Mouse (Mus musculus) CH12.LX (cell line): ENCODE measurements at regions not wholly inside any gene's neighbourhood (a gene's known extent, or its start where the extent isn't known, plus 50 kb on each side); places are given as distances from the start of the nearest gene placed in this dataset.

Experiments
- DNase-seq: peaks from one replicate; pipeline ENCODE4 v3.0.0-alpha.2; 2013; ENCODE audit errors: extremely low read depth
- H3K27ac ChIP-seq: 2 replicates; pipeline ENCODE4 v1.5.1; 2012; ENCODE audit warnings: low read depth, mild to moderate bottlenecking, control low read depth, moderate library complexity; ENCODE audit not compliant: insufficient read depth
- H3K27me3 ChIP-seq: replicated peaks from 2 replicates; pipeline ENCODE3; 2012; ENCODE audit warnings: inconsistent platforms
- H3K36me3 ChIP-seq, 2 experiments: replicated peaks in 1 of 2; 2 replicates each; pipeline versions ENCODE3 to v1.6.1; 2012; ENCODE audit warnings: inconsistent platforms in 1 of 2, low read length in 1 of 2, mild to moderate bottlenecking in 1 of 2, mixed read lengths in 1 of 2, moderate library complexity in 1 of 2; ENCODE audit not compliant: control insufficient read depth in 1 of 2, insufficient read depth in 1 of 2
- H3K4me1 ChIP-seq, 2 experiments: 2 replicates each; pipeline ENCODE4 v1.6.1; 2012; ENCODE audit warnings: inconsistent platforms in 1 of 2, moderate library complexity in 1 of 2; ENCODE audit not compliant: insufficient read depth in 2 of 2, control insufficient read depth in 1 of 2
- H3K4me2 ChIP-seq: 2 replicates; pipeline ENCODE4 v1.6.1; 2012; ENCODE audit warnings: low read depth, mild to moderate bottlenecking, control low read depth; ENCODE audit not compliant: poor library complexity, insufficient read depth, severe bottlenecking
- H3K4me3 ChIP-seq, 3 experiments: fragments of 150-350 bp in 1 of 3; sonication (generic) in 1 of 3; replicated peaks in 1 of 3; 2 replicates each; pipeline versions ENCODE3 to v1.5.1; 2011 to 2012; ENCODE audit warnings: low read depth in 2 of 3, low read length in 2 of 3, mild to moderate bottlenecking in 2 of 3, moderate library complexity in 2 of 3, control low read depth in 1 of 3, improper control_type of control experiment in 1 of 3, inconsistent platforms in 1 of 3, mixed read lengths in 1 of 3; ENCODE audit not compliant: poor library complexity in 1 of 3
- H3K79me2 ChIP-seq: replicated peaks from 2 replicates; pipeline ENCODE4 v1.6.1; 2012; ENCODE audit warnings: mild to moderate bottlenecking, moderate library complexity; ENCODE audit not compliant: control insufficient read depth, poor library complexity, insufficient read depth, severe bottlenecking; ENCODE audit errors: extremely low read depth
- H3K9ac ChIP-seq: 2 replicates; pipeline ENCODE4 v1.6.1; 2012; ENCODE audit warnings: low read depth, mild to moderate bottlenecking, control low read depth, moderate library complexity; ENCODE audit not compliant: insufficient read depth
- H3K9me3 ChIP-seq: replicated peaks from 2 replicates; pipeline ENCODE3; 2012; ENCODE audit warnings: low read length, inconsistent platforms, mixed read lengths
- BHLHE40 ChIP-seq: IDR thresholded peaks from 2 replicates; pipeline ENCODE4 v1.6.1; 2011; ENCODE audit warnings: mild to moderate bottlenecking, low read depth, low read length, improper control_type of control experiment
- CHD1 ChIP-seq: IDR thresholded peaks from 2 replicates; pipeline ENCODE4 v1.6.1; 2012; ENCODE audit warnings: low read depth, low read length, improper control_type of control experiment, inconsistent platforms
- E2F4 ChIP-seq: IDR thresholded peaks from 2 replicates; pipeline ENCODE4 v1.6.1; 2011; ENCODE audit warnings: low read depth, low read length, improper control_type of control experiment; ENCODE audit not compliant: insufficient replicate concordance
- ETS1 ChIP-seq: conservative IDR thresholded peaks from 2 replicates; pipeline ENCODE4 v1.6.1; 2012; ENCODE audit warnings: low read depth, mild to moderate bottlenecking, inconsistent platforms, low read length, improper control_type of control experiment, moderate library complexity
- GABPA ChIP-seq: IDR thresholded peaks from 2 replicates; pipeline ENCODE4 v1.6.1; 2012; ENCODE audit warnings: low read depth, low read length, improper control_type of control experiment, inconsistent platforms; ENCODE audit not compliant: insufficient replicate concordance
- JUND ChIP-seq: conservative IDR thresholded peaks from 2 replicates; pipeline ENCODE4 v1.6.1; 2011; ENCODE audit warnings: low read depth, low read length, improper control_type of control experiment
- MAX ChIP-seq: IDR thresholded peaks from 2 replicates; pipeline ENCODE4 v1.6.1; 2011; ENCODE audit warnings: low read length, improper control_type of control experiment
- MEF2A ChIP-seq: IDR thresholded peaks from 2 replicates; pipeline ENCODE4 v1.6.1; 2014; ENCODE audit warnings: low read depth, mild to moderate bottlenecking, inconsistent platforms, low read length, improper control_type of control experiment, borderline replicate concordance
- MXI1 ChIP-seq: IDR thresholded peaks from 2 replicates; pipeline ENCODE4 v1.6.1; 2011; ENCODE audit warnings: mild to moderate bottlenecking, low read depth, low read length, improper control_type of control experiment
- NELFE ChIP-seq: IDR thresholded peaks from 2 replicates; pipeline ENCODE4 v1.6.1; 2011; ENCODE audit warnings: low read depth, low read length, improper control_type of control experiment
- PAX5 ChIP-seq: IDR thresholded peaks from 2 replicates; pipeline ENCODE4 v1.6.1; 2012; ENCODE audit warnings: low read length, inconsistent platforms, mixed read lengths
- POLR2A ChIP-seq: IDR thresholded peaks from 2 replicates; pipeline ENCODE4 v1.6.1; 2011; ENCODE audit warnings: low read depth, mild to moderate bottlenecking, improper control_type of control experiment, low read length
- POLR2AphosphoS2 ChIP-seq: IDR thresholded peaks from 2 replicates; pipeline ENCODE4 v1.6.1; 2011; ENCODE audit warnings: low read depth, low read length, improper control_type of control experiment
- SMC3 ChIP-seq: IDR thresholded peaks from 2 replicates; pipeline ENCODE4 v1.6.1; 2011; ENCODE audit warnings: low read depth, low read length, improper control_type of control experiment
- UBTF ChIP-seq: IDR thresholded peaks from 2 replicates; pipeline ENCODE4 v1.6.1; 2012; ENCODE audit warnings: low read depth, mild to moderate bottlenecking, inconsistent platforms, low read length, improper control_type of control experiment, moderate library complexity
- USF1 ChIP-seq: IDR thresholded peaks from 2 replicates; pipeline ENCODE4 v1.6.1; 2014; ENCODE audit warnings: low read depth, mild to moderate bottlenecking, inconsistent platforms, low read length, improper control_type of control experiment
- USF2 ChIP-seq: conservative IDR thresholded peaks from 2 replicates; pipeline ENCODE4 v1.6.1; 2011; ENCODE audit warnings: low read depth, low read length, improper control_type of control experiment
- ZC3H11A ChIP-seq: IDR thresholded peaks from 2 replicates; pipeline ENCODE4 v1.6.1; 2012; ENCODE audit warnings: low read depth, mild to moderate bottlenecking, inconsistent platforms, low read length, improper control_type of control experiment
- ZMIZ1 ChIP-seq: IDR thresholded peaks from 2 replicates; pipeline ENCODE4 v1.6.1; 2012; ENCODE audit warnings: low read depth, mild to moderate bottlenecking, inconsistent platforms, low read length, improper control_type of control experiment
- ZNF384 ChIP-seq: IDR thresholded peaks from 2 replicates; pipeline ENCODE4 v1.6.1; 2012; ENCODE audit warnings: low read depth, low read length, improper control_type of control experiment, inconsistent platforms
- dilution Hi-C: fragments of 300-500 bp; cut with MboI; formaldehyde crosslinking; loops from 2 replicates; pipeline ENCODE4 v1.14.3; 2020; ENCODE audit warnings: low sequenced_read_pairs; ENCODE audit not compliant: extremely low pct_unique_long_range_greater_than_20kb, extremely low pct_ligation_motif_present
- in situ Hi-C: fragments of 300-500 bp; cut with MboI; formaldehyde crosslinking; loops from 3 replicates; pipeline ENCODE4 v1.14.3; 2019; ENCODE audit warnings: low sequenced_read_pairs, low pct_ligation_motif_present, low pct_unique_long_range_greater_than_20kb, mixed read lengths

- no peak for DNase-seq
- H3K4me2 ChIP-seq = no peak overlapping the region
- H3K4me1 ChIP-seq = peaks cover 0 to 3% of the 10 kb centered on the region in 2 experiments; a peak in 1 of 4 replicates
- H3K36me3 ChIP-seq = no peaks in the 10 kb centered on the region
- H3K9ac ChIP-seq = no peak overlapping the region
- H3K27me3 ChIP-seq = no peaks in the 10 kb centered on the region
- dilution Hi-C loops = no loop called here
- no peak overlapping the region for H3K27ac ChIP-seq
- H3K4me3 ChIP-seq = no peak overlapping the region
- H3K79me2 ChIP-seq = no peaks in the 10 kb centered on the region
- TF ChIP-seq UBTF = no peak
- TF ChIP-seq ZNF384 = no peak
- no peak for TF ChIP-seq MEF2A
- no peak for TF ChIP-seq GABPA
- TF ChIP-seq MAX = no peak
- TF ChIP-seq ZMIZ1 = no peak
- no peak for TF ChIP-seq ETS1
- TF ChIP-seq E2F4 = no peak
- TF ChIP-seq PAX5 = no peak
- no peak for TF ChIP-seq CHD1
- TF ChIP-seq SMC3 = no peak
- TF ChIP-seq USF2 = no peak
- H3K9me3 ChIP-seq = no peaks in the 10 kb centered on the region
- in situ Hi-C loops = no loop called here
Observed at GRCm38 (mm10) chr6:127392799-127393172, 53.9 kb upstream of the Parp11 start.

DNA sequence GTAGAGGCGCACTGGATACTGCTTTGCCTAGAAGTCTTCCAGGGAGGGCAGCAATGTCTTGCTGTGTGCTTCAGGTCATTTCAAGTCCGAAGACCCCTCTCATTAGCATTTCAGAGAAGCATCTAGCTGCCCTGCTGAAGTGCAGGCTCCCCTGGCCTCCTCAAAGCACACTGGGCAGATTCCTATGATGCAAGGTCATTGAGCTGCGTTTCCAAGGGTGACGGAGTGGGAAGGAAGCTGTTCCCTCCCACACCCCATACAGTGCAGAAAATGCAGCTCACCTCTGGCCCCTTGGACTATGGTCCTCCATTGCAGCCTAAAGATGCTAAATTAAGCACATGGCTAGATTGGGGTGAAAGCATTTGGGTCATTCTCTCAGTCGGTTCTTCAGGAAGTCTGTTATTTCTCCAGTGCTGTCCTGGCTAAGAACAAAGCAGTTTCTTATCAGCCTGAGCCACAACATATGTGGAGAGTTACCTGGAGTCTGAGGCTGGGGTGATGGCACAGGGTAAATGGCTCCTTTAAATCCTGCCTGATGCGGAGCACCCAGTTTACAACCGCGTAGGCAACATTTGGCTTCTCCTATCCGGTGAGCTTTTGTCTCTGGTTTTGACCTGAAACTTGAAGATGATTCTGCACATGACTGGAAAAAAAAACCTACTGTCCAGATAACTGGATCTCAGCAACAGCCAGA, 52.6 kb upstream of the Parp11 start:
- H3K27me3 ChIP-seq = no peaks in the 10 kb centered on the region
- H3K4me3 ChIP-seq = no peak overlapping the region
- no peaks in the 10 kb centered on the region for H3K79me2 ChIP-seq
- H3K4me2 ChIP-seq = no peak overlapping the region
- TF ChIP-seq MEF2A (no peak), POLR2AphosphoS2 (no peak), E2F4 (no peak), MXI1 (no peak), ZC3H11A (no peak), POLR2A (no peak), CHD1 (no peak), USF1 (no peak), NELFE (no peak), BHLHE40 (no peak), JUND (no peak)
- DNase-seq = no peak
- H3K27ac ChIP-seq = no peak overlapping the region
- H3K9me3 ChIP-seq = no peaks in the 10 kb centered on the region
- H3K9ac ChIP-seq = no peak overlapping the region
- H3K4me1 ChIP-seq = peaks cover 4 to 8% of the 10 kb centered on the region in 2 experiments
- dilution Hi-C loops (no loop called here), in situ Hi-C loops (no loop called here)
- no peaks in the 10 kb centered on the region for H3K36me3 ChIP-seq
